Mouse (Mus musculus) intestine, embryonic 15.5 days (tissue): Measurements from ENCODE around the gene Casp7. TPM values are rescaled to one million over a fixed set of nuclear protein-coding genes. Genes with fewer than 3 reads are reported as not detected.

Experiments used
- ATAC-seq: fragments of 200-750 bp; cut with Nextera tagmentation; 2 replicates; pipeline ENCODE4 v1.8.0; 2017; ENCODE audit warnings: moderate TSS enrichment, moderate library complexity
- H3K27ac ChIP-seq: fragments of 300-500 bp; sonication (generic); 2 replicates; pipeline ENCODE4 v1.5.1; 2015; ENCODE audit warnings: mild to moderate bottlenecking, inconsistent platforms
- H3K27me3 ChIP-seq: fragments of 300-500 bp; sonication (generic); replicated peaks from 2 replicates; pipeline ENCODE4 v1.6.1; 2015; ENCODE audit warnings: inconsistent platforms
- H3K36me3 ChIP-seq: fragments of 300-500 bp; sonication (generic); 2 replicates; pipeline ENCODE4 v1.6.1; 2015; ENCODE audit warnings: inconsistent platforms
- H3K4me1 ChIP-seq: fragments of 300-500 bp; sonication (generic); replicated peaks from 2 replicates; pipeline ENCODE4 v1.6.1; 2015; ENCODE audit warnings: inconsistent platforms
- H3K4me2 ChIP-seq: fragments of 300-500 bp; sonication (generic); replicated peaks from 2 replicates; pipeline ENCODE4 v1.6.1; 2015; ENCODE audit warnings: mild to moderate bottlenecking, inconsistent platforms
- H3K4me3 ChIP-seq: fragments of 300-500 bp; sonication (generic); replicated peaks from 2 replicates; pipeline ENCODE4 v1.5.1; 2015; ENCODE audit warnings: inconsistent platforms
- H3K9ac ChIP-seq: fragments of 300-500 bp; sonication (generic); 2 replicates; pipeline ENCODE4 v1.6.1; 2015; ENCODE audit warnings: inconsistent platforms
- H3K9me3 ChIP-seq: fragments of 300-500 bp; sonication (generic); 2 replicates; pipeline ENCODE4 v1.6.1; 2016; ENCODE audit warnings: inconsistent platforms
- WGBS: fragments of 180-500 bp; shearing (Covaris S2); methylation state at CpG from one replicate; pipeline ENCODE4 v1.1.7; 2015; 5-methylcytosine and 5-hydroxymethylcytosine counted together
- polyA plus RNA-seq: library from polyadenylated mRNA; unstranded; fragments of >200 nt; fragmentation: Nextera tagmentation; extraction: Ambion mirVana; gene quantifications from 2 replicates; pipeline ENCODE4 v1.2.1, GENCODE M21; 2015

Gene Casp7
- polyA plus RNA-seq, 1 experiment from 2014 or later: 35.5 TPM

DNA sequence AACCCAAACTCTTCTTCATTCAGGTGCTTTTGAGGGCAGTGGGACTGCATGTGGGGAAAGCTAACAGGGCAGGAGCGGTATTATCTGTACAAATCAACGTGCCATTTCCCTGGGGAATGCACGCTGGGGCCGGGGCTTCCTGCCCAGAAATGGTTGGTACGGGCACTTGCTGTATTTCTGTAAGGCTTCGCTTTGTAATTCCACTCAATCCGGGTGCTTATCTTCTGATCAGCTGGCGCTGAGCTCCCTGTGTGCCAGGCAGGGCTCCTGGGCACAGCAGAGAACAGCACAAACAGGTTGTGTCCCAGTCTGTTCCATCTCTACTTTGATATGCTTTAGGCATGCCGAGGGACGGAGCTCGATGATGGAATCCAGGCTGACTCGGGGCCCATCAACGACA, 39.5 kb downstream of the Casp7 start:
- no peak for ATAC-seq
- H3K27me3 ChIP-seq: no peaks in the 10 kb centered on the region
- 76% methylated on average over 13 of the region's 13 CpGs for WGBS
- no peak overlapping the region for H3K9ac ChIP-seq
- no peak overlapping the region for H3K27ac ChIP-seq
- H3K4me2 ChIP-seq: no peak overlapping the region
- peaks cover 10% of the 10 kb centered on the region for H3K36me3 ChIP-seq
- H3K9me3 ChIP-seq: no peaks in the 10 kb centered on the region
- H3K4me1 ChIP-seq: peaks cover 7% of the 10 kb centered on the region; the same call in 1 of the 2 replicates
- H3K4me3 ChIP-seq: no peak overlapping the region

DNA sequence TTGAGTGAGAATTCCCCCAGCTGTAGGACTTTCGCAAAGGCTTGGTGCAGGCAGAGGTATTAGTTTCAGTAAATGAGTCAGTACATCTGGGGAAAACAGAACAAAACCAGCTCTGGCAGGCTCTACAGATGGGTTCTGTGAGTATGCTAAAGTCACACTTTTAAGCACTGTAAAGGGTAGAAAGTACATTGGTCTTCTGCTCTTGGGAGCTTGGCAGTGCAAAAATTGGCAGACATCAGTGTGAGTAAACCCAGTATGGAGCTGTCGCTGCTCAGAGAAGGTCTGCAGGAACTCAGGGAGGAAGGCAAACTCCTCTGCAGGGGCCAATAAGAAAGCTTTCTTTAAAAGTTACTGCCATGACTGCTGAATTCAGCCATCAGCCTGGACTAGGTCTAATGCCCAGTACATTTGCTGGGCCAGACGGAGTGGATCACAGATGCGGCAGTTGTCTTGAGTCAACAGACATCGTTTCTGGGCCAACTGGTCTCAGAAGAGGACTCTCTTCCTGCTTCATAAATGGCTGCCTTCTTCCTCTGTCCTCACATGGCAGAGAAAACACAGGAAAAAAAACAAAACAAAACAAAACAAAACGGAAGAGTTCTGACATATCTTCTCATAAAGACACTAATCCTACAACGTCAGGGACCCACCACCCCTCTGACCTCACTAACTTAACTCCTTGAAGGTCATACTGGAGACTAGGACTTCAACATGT, 41.6 kb downstream of the Casp7 start:
- no peak overlapping the region for H3K4me2 ChIP-seq
- H3K4me1 ChIP-seq: peaks cover 5% of the 10 kb centered on the region; the same call in 1 of the 2 replicates
- no peak overlapping the region for H3K9ac ChIP-seq
- peaks cover 10% of the 10 kb centered on the region for H3K36me3 ChIP-seq
- H3K27me3 ChIP-seq: no peaks in the 10 kb centered on the region
- 60% methylated on average over 7 of the region's 7 CpGs for WGBS
- H3K27ac ChIP-seq: 0 out of 2 replicates have a peak overlapping the region, but pooled peaks have one; percentile 20
- no peaks in the 10 kb centered on the region for H3K9me3 ChIP-seq
- ATAC-seq: no peak
- H3K4me3 ChIP-seq: no peak overlapping the region

DNA sequence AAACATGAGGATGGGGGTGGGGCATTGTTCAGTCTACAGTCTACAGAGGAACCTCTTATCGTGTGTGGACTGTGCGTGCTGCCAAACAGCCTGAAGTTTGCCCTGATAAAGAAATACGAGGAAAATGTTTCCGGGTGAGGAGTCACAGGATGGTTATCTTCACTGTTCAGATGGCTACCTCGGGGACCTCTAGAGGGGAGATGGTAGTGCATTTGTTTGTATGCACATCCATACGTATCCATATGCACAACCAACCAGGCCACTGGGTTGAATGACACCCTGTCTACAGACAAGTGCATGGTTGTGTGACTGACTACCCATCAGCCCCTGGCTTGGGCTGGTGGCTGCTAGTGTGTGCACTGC, 42.1 kb downstream of the Casp7 start:
- 62% methylated on average over 6 of the region's 6 CpGs for WGBS
- Histone ChIP-seq H3K4me1 (peaks cover 5% of the 10 kb centered on the region; the same call in 1 of the 2 replicates), H3K4me3 (no peak overlapping the region), H3K36me3 (peaks cover 6% of the 10 kb centered on the region), H3K27me3 (no peaks in the 10 kb centered on the region), H3K9ac (no peak overlapping the region), H3K9me3 (no peaks in the 10 kb centered on the region), H3K27ac (no peak overlapping the region), H3K4me2 (no peak overlapping the region)
- ATAC-seq: peak; percentile 51; the same call in 1 of the 2 replicates

DNA sequence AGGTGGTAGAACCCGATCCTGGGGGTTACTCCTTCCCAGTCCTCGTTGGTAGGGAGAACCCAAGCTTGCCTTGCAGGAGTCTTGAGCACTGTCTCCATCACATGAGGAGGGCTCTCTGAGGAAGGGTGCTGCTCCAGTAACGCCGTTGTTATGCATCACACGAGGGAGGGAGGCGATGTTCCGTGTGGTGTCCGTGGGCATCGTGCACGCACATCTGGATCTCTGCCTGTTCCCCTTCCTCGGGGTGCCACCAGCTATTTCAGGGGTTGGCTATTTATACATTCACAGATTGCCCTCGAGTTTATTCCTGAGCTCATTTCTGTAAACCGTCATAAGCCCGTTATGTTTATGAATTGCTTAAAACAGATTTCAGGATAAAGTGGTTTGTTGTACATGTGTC, 46.5 kb downstream of the Casp7 start:
- no peak overlapping the region for H3K4me2 ChIP-seq
- H3K4me1 ChIP-seq: peaks cover under 1% of the 10 kb centered on the region; the same call in 1 of the 2 replicates
- H3K27ac ChIP-seq: no peak overlapping the region
- 65% methylated on average over 14 of the region's 14 CpGs for WGBS
- no peaks in the 10 kb centered on the region for H3K27me3 ChIP-seq
- no peak overlapping the region for H3K4me3 ChIP-seq
- no peak for ATAC-seq
- H3K9me3 ChIP-seq: no peaks in the 10 kb centered on the region
- peaks cover 2% of the 10 kb centered on the region; the same call in 1 of the 2 replicates for H3K36me3 ChIP-seq
- no peak overlapping the region for H3K9ac ChIP-seq

DNA sequence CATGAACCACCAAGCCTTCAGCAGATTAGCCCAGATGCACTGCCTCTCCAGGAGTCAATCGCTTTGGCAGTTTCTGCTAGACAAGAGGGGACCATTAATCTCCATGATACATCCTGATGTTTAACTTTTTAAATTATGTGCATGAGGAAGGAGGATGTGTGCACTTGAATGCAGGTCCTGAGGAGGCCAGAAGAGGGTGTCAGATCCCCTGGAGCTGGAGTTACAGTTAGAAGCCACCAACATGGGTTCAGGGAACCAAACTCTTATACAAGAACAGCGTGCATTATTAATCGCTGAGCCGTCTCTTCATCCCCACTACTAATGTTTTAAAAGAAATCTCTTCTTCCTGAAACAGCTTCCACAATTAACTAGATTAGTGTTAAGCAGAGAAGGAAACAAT, 51.9 kb downstream of the Casp7 start:
- Histone ChIP-seq H3K36me3 (no peaks in the 10 kb centered on the region), H3K27me3 (no peaks in the 10 kb centered on the region), H3K9me3 (no peaks in the 10 kb centered on the region), H3K9ac (no peak overlapping the region), H3K27ac (no peak overlapping the region), H3K4me3 (no peak overlapping the region), H3K4me1 (0 out of 2 replicates have a peak, but pooled peaks cover 5% of the 10 kb centered on the region), H3K4me2 (no peak overlapping the region)
- ATAC-seq: no peak
- 94% methylated on average over 4 of the region's 4 CpGs for WGBS

DNA sequence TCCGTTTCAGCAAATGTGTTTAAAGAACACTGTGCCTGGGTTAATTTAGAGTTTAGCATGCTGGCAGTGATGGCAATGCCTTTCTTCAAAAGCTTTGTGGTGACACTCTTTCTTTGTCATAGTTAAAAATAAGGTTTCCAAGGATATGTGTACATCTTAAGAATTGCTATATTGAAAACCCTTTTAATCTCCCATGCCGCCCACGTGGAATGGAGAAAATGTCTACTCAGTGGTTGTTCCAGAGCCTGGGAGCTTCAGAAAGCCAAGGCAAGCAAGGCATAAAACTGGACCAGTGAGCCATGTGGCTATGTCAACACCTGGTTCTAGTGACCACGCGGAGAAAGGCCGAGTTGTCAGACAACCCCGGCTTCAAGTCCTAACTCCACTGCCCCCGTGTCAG, 52.6 kb downstream of the Casp7 start:
- no peak overlapping the region for H3K27ac ChIP-seq
- ATAC-seq: no peak
- no peak overlapping the region for H3K4me3 ChIP-seq
- H3K4me1 ChIP-seq: 0 out of 2 replicates have a peak, but pooled peaks cover 5% of the 10 kb centered on the region
- no peaks in the 10 kb centered on the region for H3K36me3 ChIP-seq
- whole genome bisulfite sequencing: 90% methylated on average over 8 of the region's 8 CpGs
- no peaks in the 10 kb centered on the region for H3K9me3 ChIP-seq
- H3K27me3 ChIP-seq: no peaks in the 10 kb centered on the region
- H3K9ac ChIP-seq: no peak overlapping the region
- no peak overlapping the region for H3K4me2 ChIP-seq

DNA sequence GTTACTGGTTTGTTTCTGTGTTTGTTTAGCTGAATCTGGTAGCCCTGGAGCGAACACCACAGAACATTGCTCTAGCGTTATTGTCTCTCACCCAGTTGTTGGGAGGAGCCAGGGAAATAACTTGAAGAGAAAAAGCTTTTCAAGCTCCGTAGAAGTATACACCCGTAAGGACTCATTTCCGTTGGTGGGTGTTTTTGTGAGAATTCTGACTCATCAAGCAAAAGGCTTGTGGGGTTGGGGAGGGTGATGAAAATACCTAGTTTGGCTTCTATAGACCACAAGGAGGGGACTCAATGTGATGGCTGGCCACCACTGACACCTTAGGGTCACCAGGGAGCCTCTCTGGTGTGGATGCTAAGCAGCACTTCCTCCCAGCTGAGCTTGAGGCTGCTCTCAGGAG, 54.0 kb downstream of the Casp7 start:
- Histone ChIP-seq H3K27ac (no peak overlapping the region), H3K36me3 (no peaks in the 10 kb centered on the region), H3K4me1 (0 out of 2 replicates have a peak, but pooled peaks cover 5% of the 10 kb centered on the region), H3K9ac (no peak overlapping the region), H3K4me2 (no peak overlapping the region), H3K27me3 (no peaks in the 10 kb centered on the region), H3K9me3 (no peaks in the 10 kb centered on the region), H3K4me3 (no peak overlapping the region)
- no peak for ATAC-seq
- 68% methylated on average over 5 of the region's 5 CpGs for WGBS

DNA sequence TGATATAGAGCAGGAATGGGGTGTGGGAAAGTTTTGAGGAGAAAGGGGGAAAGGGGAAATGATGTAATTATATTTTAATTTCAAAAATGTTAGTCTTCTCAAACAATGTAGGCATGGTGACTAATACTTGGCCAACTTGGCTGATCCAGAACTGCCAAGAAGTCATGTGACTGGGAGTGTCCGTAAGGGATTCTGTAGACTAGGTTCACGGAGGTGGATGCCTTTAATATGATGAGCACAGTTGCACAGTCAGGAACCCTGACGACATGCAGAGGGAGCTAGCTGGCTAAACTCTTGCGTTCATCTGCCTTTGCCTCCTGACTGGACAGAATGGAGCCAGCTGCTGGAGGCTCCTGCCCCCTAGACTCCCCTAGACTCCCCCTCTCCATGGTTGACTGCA, 54.9 kb downstream of the Casp7 start:
- H3K27ac ChIP-seq: no peak overlapping the region
- no peaks in the 10 kb centered on the region for H3K27me3 ChIP-seq
- H3K4me2 ChIP-seq: no peak overlapping the region
- H3K9ac ChIP-seq: no peak overlapping the region
- no peak for ATAC-seq
- H3K9me3 ChIP-seq: no peaks in the 10 kb centered on the region
- WGBS: 73% methylated on average over 4 of the region's 4 CpGs
- no peaks in the 10 kb centered on the region for H3K36me3 ChIP-seq
- 0 out of 2 replicates have a peak, but pooled peaks cover 5% of the 10 kb centered on the region for H3K4me1 ChIP-seq
- H3K4me3 ChIP-seq: no peak overlapping the region

DNA sequence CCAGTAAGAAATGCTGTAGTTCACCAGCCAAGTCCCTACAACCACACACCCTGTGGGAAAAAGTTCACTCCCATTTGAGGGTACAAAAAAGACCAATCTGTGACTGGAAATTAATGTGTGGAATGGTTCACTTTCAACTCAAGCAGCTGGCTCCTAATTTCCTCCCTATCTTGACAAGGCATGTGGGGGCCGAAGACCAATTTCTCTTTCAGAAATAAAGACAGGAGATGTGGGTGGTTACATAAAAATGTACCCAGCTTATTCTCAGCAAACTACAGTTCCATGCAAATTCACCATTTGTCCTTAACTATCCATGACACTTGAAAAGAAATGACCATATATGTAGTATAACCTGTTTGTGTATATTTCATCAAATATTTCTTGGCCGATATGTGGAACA, 55.5 kb downstream of the Casp7 start:
- Histone ChIP-seq H3K27me3 (no peaks in the 10 kb centered on the region), H3K9me3 (no peaks in the 10 kb centered on the region), H3K9ac (no peak overlapping the region), H3K4me3 (no peak overlapping the region), H3K4me1 (0 out of 2 replicates have a peak, but pooled peaks cover 5% of the 10 kb centered on the region), H3K27ac (no peak overlapping the region), H3K4me2 (no peak overlapping the region), H3K36me3 (no peaks in the 10 kb centered on the region)
- 74% methylated on average over 2 of the region's 2 CpGs for WGBS
- ATAC-seq: no peak

DNA sequence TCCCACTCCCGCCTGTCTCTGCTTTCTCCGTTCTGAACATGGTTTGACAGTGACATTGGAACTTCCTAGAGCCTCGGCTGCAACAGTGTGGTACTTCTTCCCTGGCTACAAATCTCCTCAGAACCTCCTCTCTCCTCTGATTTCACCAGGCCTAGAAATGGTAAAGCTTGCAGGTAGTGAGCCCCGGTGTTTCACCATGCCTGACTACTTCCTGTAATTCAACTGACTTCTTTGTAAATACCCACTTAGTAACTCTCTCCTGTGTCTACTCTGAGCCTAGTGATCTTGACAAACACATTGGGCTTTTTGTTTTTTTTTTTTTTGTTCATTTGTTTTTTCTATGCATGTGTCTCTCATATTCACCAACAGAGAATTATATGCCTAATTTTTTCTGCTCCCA, 57.9 kb downstream of the Casp7 start:
- no peak for ATAC-seq
- H3K9ac ChIP-seq: no peak overlapping the region
- 68% methylated on average over 4 of the region's 4 CpGs for WGBS

DNA sequence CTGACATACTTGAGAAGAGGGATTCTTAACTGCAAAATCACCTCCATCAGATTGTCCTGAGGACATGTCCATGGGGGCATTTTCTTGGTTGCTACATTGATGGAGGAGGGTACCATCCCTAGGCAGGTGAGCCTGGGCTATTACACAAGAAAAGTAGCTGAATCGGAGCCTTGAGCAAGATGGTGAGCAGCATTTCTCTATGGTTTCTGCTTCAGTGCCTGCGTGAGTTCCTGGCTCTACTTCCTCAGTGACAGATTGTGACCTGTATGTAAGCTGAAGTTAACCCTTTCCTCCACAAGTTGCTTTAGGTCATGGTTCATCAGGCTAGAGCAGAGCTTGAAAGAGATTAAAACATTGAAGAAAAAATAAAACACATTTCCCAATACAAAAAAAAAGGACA, 58.4 kb downstream of the Casp7 start:
- ATAC-seq: no peak
- Histone ChIP-seq H3K27ac (no peak overlapping the region), H3K4me1 (0 out of 2 replicates have a peak, but pooled peaks cover 8% of the 10 kb centered on the region), H3K27me3 (no peaks in the 10 kb centered on the region), H3K9ac (no peak overlapping the region), H3K4me3 (no peak overlapping the region), H3K9me3 (no peaks in the 10 kb centered on the region), H3K36me3 (no peaks in the 10 kb centered on the region), H3K4me2 (no peak overlapping the region)
- 45% methylated on average over 2 of the region's 2 CpGs for WGBS

More for the DNA sequence above, 57.9 kb downstream of the Casp7 start:
- H3K4me3 ChIP-seq: no peak overlapping the region
- H3K36me3 ChIP-seq: no peaks in the 10 kb centered on the region
- no peaks in the 10 kb centered on the region for H3K27me3 ChIP-seq
- no peak overlapping the region for H3K4me2 ChIP-seq
- H3K4me1 ChIP-seq: 0 out of 2 replicates have a peak, but pooled peaks cover 5% of the 10 kb centered on the region
- no peaks in the 10 kb centered on the region for H3K9me3 ChIP-seq
- H3K27ac ChIP-seq: no peak overlapping the region

DNA sequence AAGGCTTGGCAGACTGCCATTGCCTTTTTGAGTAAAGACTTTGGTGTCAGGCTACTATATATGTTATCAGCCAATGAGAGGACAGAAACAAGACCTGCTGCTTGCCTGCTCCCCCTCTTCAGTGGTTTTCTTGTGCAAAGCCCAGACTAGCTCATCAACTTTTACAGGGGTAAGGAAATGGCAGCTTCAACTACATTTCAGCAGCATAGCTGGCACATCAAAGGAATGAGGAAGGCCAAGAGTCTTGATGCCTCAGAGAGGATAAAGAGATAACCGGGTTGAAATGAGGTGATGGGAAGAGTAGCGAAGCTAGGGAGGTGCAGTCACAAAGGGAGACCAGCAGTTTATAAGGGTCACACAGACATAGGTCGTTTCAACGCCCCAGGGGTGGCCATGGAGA, 60.6 kb downstream of the Casp7 start:
- no peak overlapping the region for H3K9ac ChIP-seq
- no peaks in the 10 kb centered on the region for H3K36me3 ChIP-seq
- H3K27me3 ChIP-seq: no peaks in the 10 kb centered on the region
- no peaks in the 10 kb centered on the region for H3K9me3 ChIP-seq
- H3K4me3 ChIP-seq: no peak overlapping the region
- H3K4me1 ChIP-seq: peaks cover 10% of the 10 kb centered on the region; the same call in 1 of the 2 replicates
- no peak for ATAC-seq
- H3K27ac ChIP-seq: no peak overlapping the region
- 83% methylated on average over 4 of the region's 4 CpGs for WGBS
- no peak overlapping the region for H3K4me2 ChIP-seq
